Mouse (Mus musculus) c-Kit-positive CD71-positive TER-119-negative erythroid progenitor cells, embryonic 14.5 days (primary cell): ENCODE data around the gene Ifit3b.
"Not testable (repeated sequence)": the region's sequence is repeated elsewhere in the genome, so short reads cannot be mapped to it uniquely, and the experiment has no call there.

Experiments used
- DNase-seq: peaks from one replicate; pipeline ENCODE4 v3.0.0-alpha.2; 2013; ENCODE audit warnings: low read depth

The Ifit3b gene

DNA sequence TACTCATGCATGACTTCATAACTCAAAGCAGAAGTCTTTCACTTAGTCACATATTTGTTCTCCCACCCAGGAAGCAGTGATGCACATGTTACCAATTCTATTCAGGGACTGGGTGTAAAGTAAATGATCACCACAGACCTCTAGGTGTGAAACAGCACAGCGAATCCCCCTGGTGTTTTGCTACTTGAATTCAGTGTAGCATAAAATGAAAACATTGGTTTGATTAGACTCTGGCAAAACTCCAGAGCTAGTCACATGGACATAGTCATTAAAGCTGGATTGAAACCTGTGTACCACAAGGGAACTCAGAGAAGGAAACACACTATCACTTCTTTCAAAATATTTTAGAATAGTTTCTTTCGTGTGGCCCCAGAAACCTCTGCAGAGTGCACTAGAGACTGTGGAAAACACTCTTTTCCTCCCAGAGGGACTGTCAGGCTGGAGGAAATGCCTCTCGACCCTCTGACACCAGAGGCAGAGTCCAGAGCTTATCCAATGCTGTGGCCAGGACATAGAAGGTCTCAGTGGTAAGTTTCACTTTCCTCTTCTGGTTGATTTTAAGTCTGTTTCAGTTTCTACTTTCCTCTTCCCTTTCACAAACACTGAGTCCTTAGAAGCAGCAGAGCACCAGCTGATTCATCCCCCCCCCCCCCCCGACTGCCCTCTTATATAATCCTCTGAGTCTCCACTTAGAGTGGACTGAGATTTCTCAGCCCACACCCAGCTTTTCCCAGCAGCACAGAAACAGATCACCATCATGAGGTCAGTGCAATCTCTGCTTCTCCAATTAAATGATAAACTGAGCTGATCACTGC is at the start of gene Ifit3b:
Ifit3b (plus strand) TSS at position 734 of the 815 bp plus-strand sequence.
- not testable (repeated sequence) for DNase-seq

DNA sequence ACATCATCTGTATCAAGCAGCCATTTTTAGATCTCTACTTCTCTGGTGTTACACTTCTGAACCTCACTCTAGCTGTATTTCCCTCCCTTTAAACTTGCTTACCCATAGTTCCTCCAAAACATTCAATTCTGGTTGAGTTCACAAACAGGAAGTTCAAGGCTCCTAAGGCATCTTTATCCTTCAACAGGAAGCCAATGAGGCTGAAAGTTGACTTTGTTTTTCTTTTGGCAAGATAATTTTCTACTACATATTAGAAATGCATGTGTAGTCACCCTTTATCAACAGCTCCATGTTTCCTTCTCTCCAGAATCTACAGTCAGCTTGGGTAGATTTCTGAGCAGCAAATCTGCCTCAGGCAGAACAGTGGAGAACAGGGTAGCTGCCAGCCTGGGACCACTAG is 45.2 kb upstream of the Ifit3b start:
- DNase-seq, result no peak

DNA sequence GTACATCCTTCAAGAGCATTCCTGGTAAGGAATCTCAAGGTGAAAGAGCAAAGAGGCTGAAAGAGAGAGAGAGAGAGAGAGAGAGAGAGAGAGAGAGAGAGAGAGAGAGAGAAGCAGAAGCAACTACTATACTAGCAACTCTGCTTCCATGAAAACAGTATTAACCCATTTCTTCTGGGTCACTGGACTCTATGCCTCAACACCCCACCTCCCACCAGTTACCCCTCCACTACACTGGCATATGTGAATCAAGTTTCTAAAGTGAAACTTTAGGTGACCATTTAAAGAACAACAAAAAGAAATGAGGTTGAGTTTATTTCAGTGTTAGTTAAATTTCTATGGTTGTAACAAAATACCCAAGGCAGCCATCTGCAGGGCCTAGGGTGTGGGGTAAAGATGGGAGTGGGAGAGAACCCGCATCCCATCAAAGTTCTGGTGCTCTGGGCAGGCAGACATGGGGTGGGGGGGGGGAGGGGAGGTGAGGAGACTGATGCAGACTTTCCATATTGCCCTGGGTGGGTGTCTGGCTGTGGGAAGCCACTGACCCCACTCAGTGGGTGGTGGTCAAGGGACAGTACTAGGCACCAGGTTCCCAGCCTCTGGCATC is 41.5 kb upstream of the Ifit3b start:
- no peak for DNase-seq

DNA sequence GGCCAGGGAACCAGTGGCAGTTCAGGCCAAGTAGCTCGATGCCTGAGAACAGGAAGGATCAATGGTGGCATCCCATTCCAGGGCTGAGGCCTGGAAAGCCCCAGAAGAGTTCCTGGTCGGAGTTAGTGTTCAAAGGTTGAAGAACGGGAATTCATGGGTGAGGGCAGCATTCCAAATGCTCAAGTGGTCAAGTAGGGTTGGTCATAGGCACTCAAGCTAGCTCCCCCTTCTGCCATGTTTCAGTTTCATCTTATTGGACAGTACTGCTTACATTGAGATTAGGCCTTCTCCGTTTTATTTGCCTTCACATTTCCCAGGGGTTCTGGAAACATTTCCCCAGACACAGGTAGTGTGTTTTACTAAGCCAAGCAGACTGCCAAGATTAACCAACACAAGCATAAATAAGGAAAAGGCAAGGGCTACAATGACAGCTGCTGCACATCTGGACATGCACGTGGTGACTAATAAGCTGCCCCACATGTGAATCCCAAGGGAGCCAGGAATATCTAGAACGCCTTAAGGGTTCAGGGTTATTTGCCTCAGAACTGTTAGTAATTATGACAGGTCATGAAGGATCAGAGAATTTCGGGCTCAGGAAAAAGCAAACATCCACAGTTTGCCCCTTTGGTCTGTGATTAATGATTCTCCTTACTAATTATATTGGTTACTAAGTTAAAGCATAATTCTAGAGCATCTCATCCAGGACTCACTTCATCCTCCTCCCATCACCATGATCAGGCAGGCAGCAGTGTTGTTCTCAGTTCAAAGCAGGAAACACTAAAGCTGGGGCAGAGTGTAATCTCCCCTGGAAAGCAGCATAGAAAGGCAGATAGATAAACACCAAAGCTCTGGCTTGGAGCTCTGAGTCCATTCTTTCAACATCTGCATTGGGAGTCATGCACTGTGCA is 38.5 kb upstream of the Ifit3b start:
- no peak for DNase-seq

DNA sequence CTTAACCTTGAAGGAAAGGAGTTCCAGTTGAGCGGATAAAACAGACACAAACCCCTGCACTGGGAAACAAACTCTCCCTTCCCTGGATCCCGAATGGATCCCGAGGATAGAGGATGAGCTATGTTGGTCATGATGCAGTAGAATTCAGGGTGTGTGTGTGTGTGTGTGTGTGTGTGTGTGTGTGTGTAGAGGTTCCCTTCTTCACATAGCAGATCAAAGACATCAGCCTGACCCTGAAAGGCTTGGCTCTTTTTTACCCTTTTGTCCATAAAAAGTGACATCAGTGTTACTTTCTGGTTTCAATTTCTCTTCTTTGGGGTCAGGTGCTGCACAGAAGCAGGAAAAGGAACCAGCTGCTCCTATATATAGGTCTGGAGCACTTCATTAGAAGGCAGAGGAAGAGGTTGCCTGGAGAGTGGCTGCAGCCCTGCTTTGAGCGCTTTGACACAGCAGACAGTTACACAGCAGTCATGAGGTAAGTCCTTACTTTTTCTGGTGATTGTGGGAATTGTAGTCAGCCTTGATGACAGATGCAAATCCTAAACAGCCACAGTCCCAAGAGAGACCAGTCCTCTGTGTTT is 37.8 kb upstream of the Ifit3b start:
- DNase-seq, result no peak

DNA sequence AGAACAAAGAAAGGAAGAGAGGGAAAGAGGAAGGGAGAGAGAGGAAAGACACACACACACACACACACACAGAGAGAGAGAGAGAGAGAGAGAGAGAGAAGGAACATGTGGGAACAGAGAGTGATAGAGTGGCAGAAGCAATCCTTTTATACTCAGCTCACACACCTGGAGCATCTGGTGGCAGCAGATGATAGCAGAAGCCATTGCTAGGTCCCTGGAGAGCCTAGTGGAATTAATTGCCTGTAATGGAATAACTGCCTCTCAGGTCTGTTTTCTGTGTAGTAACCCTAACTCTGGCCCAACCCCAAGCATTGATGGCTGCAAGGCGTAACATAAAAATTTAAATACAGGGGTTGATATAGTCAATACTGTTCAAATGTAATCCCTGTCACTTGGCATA is 36.7 kb upstream of the Ifit3b start:
- no peak for DNase-seq

DNA sequence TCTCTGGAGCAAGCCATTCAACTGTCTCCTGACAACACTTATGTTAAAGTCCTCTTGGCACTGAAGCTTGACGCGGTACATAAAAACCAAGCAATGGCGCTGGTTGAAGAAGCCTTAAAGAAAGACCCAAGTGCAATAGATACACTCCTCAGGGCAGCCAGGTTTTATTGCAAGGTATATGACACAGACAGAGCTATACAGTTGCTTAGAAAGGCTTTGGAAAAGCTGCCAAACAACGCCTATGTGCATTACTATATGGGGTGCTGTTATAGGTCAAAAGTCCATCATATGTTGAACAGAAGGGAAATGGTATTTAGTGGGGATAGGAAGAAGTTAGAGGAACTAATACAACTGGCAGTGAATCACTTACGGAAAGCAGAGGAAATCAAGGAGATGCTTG is 34.1 kb upstream of the Ifit3b start:
- no peak for DNase-seq

DNA sequence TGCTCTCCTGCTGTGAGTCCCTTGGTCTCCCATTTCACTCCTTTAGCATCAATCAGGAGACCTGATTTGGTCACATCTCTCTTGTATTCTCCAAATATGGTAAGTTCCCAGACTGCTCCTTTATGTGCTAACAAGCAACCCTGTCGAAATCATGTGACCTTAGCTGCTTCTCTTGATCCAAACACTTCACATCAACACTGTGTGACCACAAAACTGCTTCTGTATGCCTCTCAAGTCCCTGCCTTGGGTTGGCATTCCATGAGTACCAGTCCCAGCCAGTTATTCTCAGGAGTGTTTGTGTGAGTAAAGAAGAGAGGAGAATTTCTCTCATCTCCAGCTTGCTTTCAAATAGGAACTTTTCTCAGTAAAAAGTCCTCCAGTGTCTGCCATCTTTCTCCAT is 30.6 kb upstream of the Ifit3b start:
- DNase-seq, result no peak

DNA sequence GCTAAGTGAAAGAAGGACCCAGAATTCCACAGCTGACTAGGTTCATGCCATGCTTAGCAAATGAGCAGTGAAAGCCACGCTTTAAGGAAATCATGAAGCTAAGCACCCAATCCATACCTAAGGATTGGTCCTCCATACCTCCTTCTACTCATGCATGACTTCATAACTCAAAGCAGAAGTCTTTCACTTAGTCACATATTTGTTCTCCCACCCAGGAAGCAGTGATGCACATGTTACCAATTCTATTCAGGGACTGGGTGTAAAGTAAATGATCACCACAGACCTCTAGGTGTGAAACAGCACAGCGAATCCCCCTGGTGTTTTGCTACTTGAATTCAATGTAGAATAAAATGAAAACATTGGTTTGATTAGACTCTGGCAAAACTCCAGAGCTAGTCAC is 25.1 kb upstream of the Ifit3b start:
- DNase-seq, result not testable (repeated sequence)

DNA sequence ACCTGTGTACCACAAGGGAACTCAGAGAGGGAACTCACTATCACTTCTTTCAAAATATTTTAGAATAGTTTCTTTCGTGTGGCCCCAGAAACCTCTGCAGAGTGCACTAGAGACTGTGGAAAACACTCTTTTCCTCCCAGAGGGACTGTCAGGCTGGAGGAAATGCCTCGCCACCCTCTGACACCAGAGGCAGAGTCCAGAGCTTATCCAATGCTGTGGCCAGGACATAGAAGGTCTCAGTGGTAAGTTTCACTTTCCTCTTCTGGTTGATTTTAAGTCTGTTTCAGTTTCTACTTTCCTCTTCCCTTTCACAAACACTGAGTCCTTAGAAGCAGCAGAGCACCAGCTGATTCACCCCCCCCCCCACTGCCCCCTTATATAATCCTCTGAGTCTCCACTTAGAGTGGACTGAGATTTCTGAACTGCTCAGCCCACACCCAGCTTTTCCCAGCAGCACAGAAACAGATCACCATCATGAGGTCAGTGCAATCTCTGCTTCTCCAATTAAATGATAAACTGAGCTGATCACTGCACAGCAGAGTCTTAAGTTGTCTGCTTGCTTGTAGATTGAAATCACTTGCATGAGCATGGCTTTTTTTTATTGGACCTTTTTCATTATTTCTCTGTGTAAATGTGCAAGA is 24.5 kb upstream of the Ifit3b start, which contains the start of gene Ifit3:
Ifit3 (plus strand) TSS at position 406 of the 641 bp plus-strand sequence.
- DNase-seq, result not testable (repeated sequence)

DNA sequence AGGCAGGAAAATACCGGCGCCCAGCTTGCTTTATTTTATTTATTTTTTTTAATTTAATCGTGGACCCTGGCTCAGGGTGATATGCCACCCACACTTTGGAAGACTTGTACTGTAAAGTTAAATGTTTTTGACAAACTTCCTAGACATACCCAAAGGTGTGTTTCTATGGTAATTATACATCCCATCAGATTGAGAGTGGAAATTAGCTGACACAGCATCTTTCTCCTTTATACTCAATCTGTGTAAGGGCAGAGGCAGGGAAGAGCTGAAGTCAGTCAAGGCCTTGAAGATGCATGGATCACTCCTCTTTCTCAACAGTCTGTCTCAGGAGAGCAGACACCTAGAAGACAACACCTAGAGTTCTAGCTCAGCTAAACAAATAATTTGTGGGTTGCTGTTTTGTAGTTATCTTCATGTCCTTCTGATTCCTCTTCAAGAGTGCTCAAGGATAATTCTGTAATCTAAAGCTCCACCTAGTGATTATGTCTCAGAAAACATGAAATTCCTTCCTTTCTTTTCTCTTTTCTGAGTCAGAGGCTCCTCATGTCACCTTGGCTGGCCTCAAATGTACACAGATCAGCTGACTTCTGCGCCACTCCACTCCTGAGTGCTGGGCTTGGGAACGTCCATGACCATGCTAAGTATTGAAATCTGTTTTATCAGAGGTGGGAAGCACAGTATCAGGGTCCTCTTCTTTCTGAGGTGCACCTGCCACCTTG is 21.9 kb upstream of the Ifit3b start:
- not testable (repeated sequence) for DNase-seq

DNA sequence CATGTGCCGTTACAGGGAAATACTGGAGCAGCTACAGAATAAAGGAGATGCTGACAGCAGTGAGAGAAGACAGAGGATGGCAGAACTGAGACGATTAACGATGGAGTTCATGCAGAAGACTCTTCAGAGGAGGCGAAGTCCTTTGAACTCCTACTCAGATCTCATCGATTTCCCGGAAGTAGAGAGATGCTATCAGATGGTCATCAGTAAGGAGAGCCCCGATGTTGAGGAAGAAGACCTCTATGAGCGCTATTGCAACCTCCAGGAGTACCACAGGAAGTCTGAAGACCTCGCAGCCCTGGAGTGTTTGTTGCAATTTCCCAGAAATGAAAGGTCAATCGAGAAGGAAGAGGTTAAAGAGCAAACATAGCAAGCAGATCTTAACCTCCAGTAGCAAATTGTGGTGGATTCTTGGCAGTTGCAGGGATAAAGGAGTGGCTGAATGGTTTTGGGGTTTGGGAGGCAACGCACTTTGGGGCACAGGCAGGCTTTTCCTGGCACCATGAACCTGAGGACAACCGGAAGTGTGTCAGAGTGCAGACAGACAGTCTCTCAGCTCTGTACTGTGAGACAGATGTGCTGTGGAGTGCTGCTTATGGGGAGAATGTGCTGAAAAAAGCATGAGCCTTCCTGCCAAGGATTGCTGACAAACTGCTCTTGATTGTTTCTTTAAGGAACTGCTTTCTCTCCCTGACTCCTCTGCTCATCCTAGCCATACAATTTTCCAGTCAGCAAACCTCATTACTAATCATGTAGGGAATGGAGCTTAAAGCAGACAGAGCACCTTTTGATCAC is 19.7 kb upstream of the Ifit3b start:
- DNase-seq, result not testable (repeated sequence)

DNA sequence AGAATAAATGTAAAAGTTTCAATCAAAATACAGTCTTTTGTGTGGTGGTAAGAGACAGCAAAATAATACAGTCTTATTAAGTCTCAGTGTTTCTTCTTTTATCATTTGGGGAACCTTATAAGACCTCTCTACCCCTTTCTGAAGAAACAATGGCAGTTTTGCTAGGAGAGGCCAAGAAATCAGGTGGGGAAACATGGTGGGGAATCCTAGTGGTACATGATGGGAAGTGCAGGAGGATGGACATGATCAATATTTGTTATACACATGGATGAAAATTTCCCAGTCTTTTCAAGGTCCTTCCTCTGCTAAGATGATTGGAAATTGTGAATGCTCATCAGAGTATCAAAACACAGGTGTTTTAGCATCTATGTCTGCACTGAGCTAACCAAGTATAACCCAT is 18.8 kb upstream of the Ifit3b start:
- no peak for DNase-seq

DNA sequence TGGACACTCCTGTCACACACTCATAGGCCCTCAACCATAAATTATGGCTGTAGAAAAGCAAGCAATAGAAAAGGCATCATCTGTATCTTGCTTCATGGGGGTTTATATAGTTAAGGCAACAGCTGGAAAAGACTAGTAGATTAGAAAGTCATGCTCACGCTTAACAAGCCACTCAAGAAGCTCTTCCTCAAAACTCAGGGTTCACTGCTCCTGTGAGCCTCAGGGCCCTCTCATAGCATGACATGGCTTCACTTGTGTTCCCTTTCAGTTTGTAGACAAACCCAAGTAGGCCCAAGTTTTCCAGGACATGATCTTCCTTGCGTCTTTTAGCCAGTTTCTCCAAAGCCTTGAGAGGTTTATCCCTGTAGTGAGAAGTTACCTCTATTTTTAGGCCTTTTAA is 14.3 kb upstream of the Ifit3b start:
- DNase-seq, result no peak

DNA sequence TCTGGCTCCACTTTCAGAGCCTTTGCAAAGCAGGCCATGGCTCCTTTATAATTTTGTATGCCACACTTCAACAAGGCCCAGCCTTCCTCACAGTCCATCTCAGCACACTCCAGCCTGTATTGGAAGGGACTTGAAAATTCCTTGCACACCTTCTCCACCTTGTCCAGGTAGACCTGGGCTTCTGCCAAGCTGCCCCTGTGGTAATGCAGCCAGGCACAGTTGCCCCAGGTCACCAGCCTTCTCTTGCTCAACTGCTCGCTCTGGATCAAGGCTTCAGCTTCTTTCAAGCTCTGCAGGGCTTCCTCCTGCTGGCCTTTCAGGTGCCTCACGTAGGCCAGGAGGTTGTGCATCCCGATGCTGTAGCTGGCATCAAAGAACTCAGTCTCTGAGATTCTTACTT is 13.2 kb upstream of the Ifit3b start:
- not testable (repeated sequence) for DNase-seq

DNA sequence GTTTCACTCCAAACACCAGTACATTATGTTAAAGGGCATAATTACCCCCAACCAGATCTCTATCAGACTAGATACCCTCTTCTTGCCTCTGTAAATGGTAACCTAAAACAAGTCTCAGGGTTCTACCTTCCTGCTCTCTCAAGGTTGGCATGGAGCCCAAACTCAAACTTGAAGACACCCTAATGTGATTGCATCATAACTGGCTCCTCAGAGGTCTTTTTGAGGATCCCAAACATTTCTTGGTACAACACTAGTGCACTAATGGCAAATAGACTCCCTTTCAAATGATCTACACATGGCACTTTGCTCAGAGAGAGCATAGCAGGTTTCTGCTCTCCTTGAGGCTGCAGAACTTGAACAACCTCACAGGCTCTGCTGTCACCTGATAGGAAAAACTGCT is 11.0 kb upstream of the Ifit3b start:
- no peak for DNase-seq

DNA sequence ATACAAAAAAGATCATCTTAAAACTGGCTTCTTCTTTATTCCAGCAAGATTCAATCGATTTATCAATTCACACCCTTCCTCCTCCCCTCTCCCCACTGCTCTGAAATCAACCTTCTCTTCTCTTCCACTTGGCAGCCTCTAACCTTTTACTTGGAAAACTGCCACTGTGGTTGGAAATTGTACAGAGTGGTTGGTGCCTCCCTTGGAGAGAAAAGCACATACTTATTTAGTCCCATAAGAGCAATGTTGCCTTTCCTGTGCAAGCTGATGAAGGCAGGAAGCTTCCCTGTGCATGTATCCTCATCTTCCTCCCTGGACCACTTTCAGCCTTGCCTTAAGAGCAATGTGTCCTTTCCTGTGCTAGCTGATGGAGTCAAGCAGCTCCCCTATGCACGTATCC is 9.4 kb upstream of the Ifit3b start:
- no peak for DNase-seq

DNA sequence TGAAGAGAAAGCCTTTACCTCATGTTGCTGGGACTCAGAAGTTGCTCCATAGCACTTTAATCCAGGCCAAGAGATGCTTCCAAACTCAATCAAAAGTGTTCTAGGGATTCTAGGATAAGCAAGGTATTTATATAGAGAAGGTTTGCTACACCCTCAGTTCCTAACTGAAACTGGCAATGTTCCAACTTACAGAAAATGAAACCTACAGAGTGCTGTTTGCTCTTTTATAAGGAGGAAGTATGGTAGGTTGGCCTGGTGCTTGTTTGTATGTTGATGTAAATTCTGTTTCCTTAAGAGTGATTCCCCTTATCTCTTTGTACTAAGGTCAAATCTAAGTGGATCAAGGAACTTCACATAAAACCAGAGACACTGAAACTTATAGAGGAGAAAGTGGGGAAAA is 8.5 kb upstream of the Ifit3b start:
- DNase-seq, result not testable (repeated sequence)

DNA sequence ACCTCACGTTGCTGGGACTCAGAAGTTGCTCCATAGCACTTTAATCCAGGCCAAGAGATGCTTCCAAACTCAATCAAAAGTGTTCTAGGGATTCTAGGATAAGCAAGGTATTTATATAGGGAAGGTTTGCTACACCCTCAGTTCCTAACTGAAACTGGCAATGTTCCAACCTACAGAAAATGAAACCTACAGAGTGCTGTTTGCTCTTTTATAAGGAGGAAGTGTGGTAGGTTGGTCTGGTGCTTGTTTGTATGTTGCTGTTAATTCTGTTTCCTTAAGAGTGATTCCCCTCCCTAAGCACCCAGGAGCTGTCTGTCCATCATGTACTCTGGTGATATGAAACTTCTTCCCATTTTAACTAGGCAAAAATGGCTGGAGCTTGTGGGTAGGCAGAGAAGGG is 5.9 kb upstream of the Ifit3b start, which contains the start of gene Ifit1bl1:
Ifit1bl1 (minus strand) TSS at position 69 of the 400 bp plus-strand sequence.
- DNase-seq, result not testable (repeated sequence)

DNA sequence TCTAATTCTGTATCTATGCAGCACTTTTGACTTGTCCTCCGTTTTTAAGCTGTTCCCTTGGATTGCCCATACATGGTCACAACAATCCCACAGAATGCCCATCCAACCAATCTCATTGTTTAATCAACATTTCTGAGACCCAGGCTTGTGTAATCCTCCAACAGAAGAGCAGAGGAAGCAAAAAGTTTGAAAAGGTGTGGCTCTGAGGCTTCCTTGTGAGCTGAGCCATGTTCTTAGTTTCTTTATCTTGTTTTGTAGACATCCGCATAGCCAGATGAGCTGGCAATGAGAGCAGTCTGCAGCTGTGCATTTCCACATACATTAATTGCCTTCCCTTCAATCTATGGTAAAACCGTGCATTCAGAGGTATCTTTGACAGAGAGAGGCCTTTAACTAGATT is 2.3 kb upstream of the Ifit3b start:
- DNase-seq, result no peak
